Mouse (Mus musculus): ENCODE results near the gene Ccdc137. TPM values are rescaled to one million over a fixed set of nuclear protein-coding genes. Genes with fewer than 3 reads are reported as not detected.

Ccdc137 gene
- polyA plus RNA-seq, 2 experiments: 29.2 to 42.1 TPM

DNA sequence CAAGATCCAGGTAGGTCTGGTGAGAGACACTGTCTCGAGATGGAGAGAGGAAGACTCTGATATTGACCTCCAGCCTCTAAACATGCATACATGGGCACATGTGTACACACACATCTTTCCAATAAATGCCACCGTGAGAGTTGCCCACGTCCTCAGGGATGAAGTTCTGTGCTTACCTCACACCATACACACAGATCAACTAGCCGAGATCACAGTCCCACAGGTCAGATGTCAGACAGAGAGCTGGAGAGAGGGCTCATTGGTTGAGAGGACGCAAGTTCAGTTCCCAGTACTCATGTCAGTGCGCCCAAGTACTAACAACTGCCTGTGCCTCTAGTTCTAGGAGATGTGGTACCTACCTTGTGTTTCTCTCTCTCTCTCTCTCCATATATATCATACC, 43.1 kb downstream of the Ccdc137 start:
- H3K4me2 ChIP-seq (replicated peaks; ENCODE audit: low read depth, low read length, severe bottlenecking): no peak overlapping the region
- 57% methylated on average over 6 of the region's 6 CpGs for WGBS
- TF ChIP-seq POLR2A (IDR thresholded peaks at IDR 0.05; ENCODE audit: borderline replicate concordance, extremely low read depth, insufficient read depth, insufficient read length): no peak

DNA sequence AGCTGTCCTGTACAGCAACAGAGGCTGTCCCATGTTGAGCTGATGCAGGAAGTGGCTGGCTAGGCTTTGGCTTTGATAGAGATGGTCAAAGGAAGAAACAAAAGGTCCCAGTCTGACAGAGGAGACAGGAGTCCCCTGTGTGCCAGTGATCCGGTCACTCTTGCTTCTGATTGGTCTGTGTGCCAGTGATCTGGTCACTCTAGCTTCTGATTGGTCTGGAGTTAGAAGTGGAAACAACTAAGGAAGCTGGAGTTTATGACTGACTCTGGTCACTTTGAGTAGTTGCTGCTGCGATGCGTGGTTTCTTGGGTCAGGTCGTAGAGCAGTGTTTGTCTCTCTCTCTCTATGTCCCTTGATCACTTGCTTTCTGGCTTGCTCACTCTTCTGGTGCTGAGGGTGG, 43.8 kb downstream of the Ccdc137 start:
- DNase-seq (ENCODE audit: low spot score) (no peak), ATAC-seq (ENCODE audit: low FRiP score, low read depth) (no peak)
- Histone ChIP-seq H3K4me1 (ENCODE audit: control insufficient read depth, insufficient read depth, low read length) (no peaks in the 10 kb centered on the region), H3K27ac (replicated peaks; ENCODE audit: low read depth, low read length) (no peak overlapping the region), H3K27me3 (ENCODE audit: control insufficient read depth, insufficient read depth, low read length) (no peaks in the 10 kb centered on the region), H3K9ac (ENCODE audit: low read depth, low read length, severe bottlenecking) (no peak overlapping the region), H3K4me3 (replicated peaks; ENCODE audit: low read length) (no peak overlapping the region), H3K36me3 (ENCODE audit: control insufficient read depth, insufficient read depth, low read length) (peaks cover 25% of the 10 kb centered on the region), H3K4me2 (replicated peaks; ENCODE audit: low read depth, low read length, severe bottlenecking) (no peak overlapping the region), H3K9me3 (ENCODE audit: control insufficient read depth, low read length) (no peaks in the 10 kb centered on the region)
- no peak for TF ChIP-seq POLR2A (IDR thresholded peaks at IDR 0.05; ENCODE audit: borderline replicate concordance, extremely low read depth, insufficient read depth, insufficient read length)
- 76% methylated on average over 4 of the region's 4 CpGs for WGBS

More for the DNA sequence above, 43.1 kb downstream of the Ccdc137 start:
- H3K36me3 ChIP-seq (ENCODE audit: control insufficient read depth, insufficient read depth, low read length): peaks cover 32% of the 10 kb centered on the region
- H3K27me3 ChIP-seq (ENCODE audit: control insufficient read depth, insufficient read depth, low read length): no peaks in the 10 kb centered on the region
- H3K27ac ChIP-seq (replicated peaks; ENCODE audit: low read depth, low read length): no peak overlapping the region
- no peak overlapping the region for H3K9ac ChIP-seq (ENCODE audit: low read depth, low read length, severe bottlenecking)
- no peaks in the 10 kb centered on the region for H3K4me1 ChIP-seq (ENCODE audit: control insufficient read depth, insufficient read depth, low read length)
- H3K4me3 ChIP-seq (replicated peaks; ENCODE audit: low read length): no peak overlapping the region
- H3K9me3 ChIP-seq (ENCODE audit: control insufficient read depth, low read length): no peaks in the 10 kb centered on the region
- ATAC-seq (ENCODE audit: low FRiP score, low read depth): no peak
- DNase-seq (ENCODE audit: low spot score): no peak

- H3K27ac ChIP-seq (replicated peaks; ENCODE audit: low read depth, low read length): no peak overlapping the region
- no peaks in the 10 kb centered on the region for H3K4me1 ChIP-seq (ENCODE audit: control insufficient read depth, insufficient read depth, low read length)
- no peak for ATAC-seq (ENCODE audit: low FRiP score, low read depth)
- H3K4me2 ChIP-seq (replicated peaks; ENCODE audit: low read depth, low read length, severe bottlenecking): no peak overlapping the region
- no peaks in the 10 kb centered on the region for H3K36me3 ChIP-seq (ENCODE audit: control insufficient read depth, insufficient read depth, low read length)
- 89% methylated on average over 3 of the region's 3 CpGs for WGBS
- no peaks in the 10 kb centered on the region for H3K9me3 ChIP-seq (ENCODE audit: control insufficient read depth, low read length)
- H3K4me3 ChIP-seq (replicated peaks; ENCODE audit: low read length): no peak overlapping the region
- DNase-seq (ENCODE audit: low spot score): no peak
- no peak for TF ChIP-seq POLR2A (IDR thresholded peaks at IDR 0.05; ENCODE audit: borderline replicate concordance, extremely low read depth, insufficient read depth, insufficient read length)
- no peak overlapping the region for H3K9ac ChIP-seq (ENCODE audit: low read depth, low read length, severe bottlenecking)
- no peaks in the 10 kb centered on the region for H3K27me3 ChIP-seq (ENCODE audit: control insufficient read depth, insufficient read depth, low read length)
These were observed 47.7 kb downstream of the Ccdc137 start for GRCm38 (mm10) chr11:120505661-120506060.

- no peak overlapping the region for H3K4me2 ChIP-seq (replicated peaks; ENCODE audit: low read depth, low read length, severe bottlenecking)
- H3K4me1 ChIP-seq (ENCODE audit: control insufficient read depth, insufficient read depth, low read length): no peaks in the 10 kb centered on the region
- ATAC-seq (ENCODE audit: low FRiP score, low read depth) (no peak), DNase-seq (ENCODE audit: low spot score) (no peak)
- TF ChIP-seq POLR2A (IDR thresholded peaks at IDR 0.05; ENCODE audit: borderline replicate concordance, extremely low read depth, insufficient read depth, insufficient read length): no peak
- no peak overlapping the region for H3K4me3 ChIP-seq (replicated peaks; ENCODE audit: low read length)
- no peak overlapping the region for H3K9ac ChIP-seq (ENCODE audit: low read depth, low read length, severe bottlenecking)
- no peak overlapping the region for H3K27ac ChIP-seq (replicated peaks; ENCODE audit: low read depth, low read length)
- H3K9me3 ChIP-seq (ENCODE audit: control insufficient read depth, low read length): no peaks in the 10 kb centered on the region
- H3K36me3 ChIP-seq (ENCODE audit: control insufficient read depth, insufficient read depth, low read length): no peaks in the 10 kb centered on the region
- no peaks in the 10 kb centered on the region for H3K27me3 ChIP-seq (ENCODE audit: control insufficient read depth, insufficient read depth, low read length)
- 62% methylated on average over 4 of the region's 4 CpGs for WGBS
These were observed 49.0 kb downstream of the Ccdc137 start for GRCm38 (mm10) chr11:120506899-120507298.

- Histone ChIP-seq H3K9ac (ENCODE audit: low read depth, low read length, severe bottlenecking) (no peak overlapping the region), H3K36me3 (ENCODE audit: control insufficient read depth, insufficient read depth, low read length) (no peaks in the 10 kb centered on the region), H3K27ac (replicated peaks; ENCODE audit: low read depth, low read length) (no peak overlapping the region), H3K27me3 (ENCODE audit: control insufficient read depth, insufficient read depth, low read length) (no peaks in the 10 kb centered on the region), H3K4me2 (replicated peaks; ENCODE audit: low read depth, low read length, severe bottlenecking) (no peak overlapping the region), H3K9me3 (ENCODE audit: control insufficient read depth, low read length) (no peaks in the 10 kb centered on the region), H3K4me1 (ENCODE audit: control insufficient read depth, insufficient read depth, low read length) (no peaks in the 10 kb centered on the region), H3K4me3 (replicated peaks; ENCODE audit: low read length) (no peak overlapping the region)
- no peak for DNase-seq (ENCODE audit: low spot score)
- 78% methylated on average over 12 of the region's 13 CpGs for WGBS
- no peak for TF ChIP-seq POLR2A (IDR thresholded peaks at IDR 0.05; ENCODE audit: borderline replicate concordance, extremely low read depth, insufficient read depth, insufficient read length)
- ATAC-seq (ENCODE audit: low FRiP score, low read depth): no peak
These were observed 49.8 kb downstream of the Ccdc137 start for GRCm38 (mm10) chr11:120507611-120508289.
